Mouse (Mus musculus) limb, embryonic 14.5 days (tissue): ENCODE measurements around the gene Shb. TPM values are rescaled to one million over a fixed set of nuclear protein-coding genes. Genes with fewer than 3 reads are reported as not detected.

Experiments
- ATAC-seq: fragments of 200-750 bp; cut with Nextera tagmentation; 2 replicates; pipeline ENCODE4 v1.8.0; 2017; ENCODE audit warnings: low read depth, moderate number of reproducible peaks, moderate TSS enrichment; ENCODE audit not compliant: low FRiP score
- DNase-seq: peaks from one replicate; pipeline ENCODE4 v3.0.0-alpha.2; 2015; ENCODE audit warnings: low spot score
- H3K27ac ChIP-seq: fragments of 300-500 bp; sonication (generic); replicated peaks from 2 replicates; pipeline ENCODE4 v1.5.1; 2014; ENCODE audit warnings: low read depth, mild to moderate bottlenecking, low read length, moderate library complexity, mixed read lengths
- H3K27me3 ChIP-seq: fragments of 300-500 bp; sonication (generic); 2 replicates; pipeline ENCODE4 v1.6.1; 2014; ENCODE audit warnings: low read length, mixed read lengths; ENCODE audit not compliant: control insufficient read depth, insufficient read depth
- H3K36me3 ChIP-seq: fragments of 300-500 bp; sonication (generic); 2 replicates; pipeline ENCODE4 v1.6.1; 2014; ENCODE audit warnings: mild to moderate bottlenecking, low read length, moderate library complexity, mixed read lengths; ENCODE audit not compliant: control insufficient read depth, insufficient read depth
- H3K4me1 ChIP-seq: fragments of 300-500 bp; sonication (generic); 2 replicates; pipeline ENCODE4 v1.6.1; 2014; ENCODE audit warnings: antibody characterized with exemption, low read length, mixed read lengths; ENCODE audit not compliant: control insufficient read depth, insufficient read depth
- H3K4me2 ChIP-seq: fragments of 300-500 bp; sonication (generic); replicated peaks from 2 replicates; pipeline ENCODE4 v1.6.1; 2014; ENCODE audit warnings: low read depth, mild to moderate bottlenecking, low read length, moderate library complexity; ENCODE audit not compliant: severe bottlenecking
- H3K4me3 ChIP-seq: fragments of 300-500 bp; sonication (generic); replicated peaks from 2 replicates; pipeline ENCODE4 v1.5.1; 2014; ENCODE audit warnings: low read length
- H3K9ac ChIP-seq: fragments of 300-500 bp; sonication (generic); 2 replicates; pipeline ENCODE4 v1.6.1; 2014; ENCODE audit warnings: mild to moderate bottlenecking, low read depth, low read length, moderate library complexity; ENCODE audit not compliant: severe bottlenecking
- H3K9me3 ChIP-seq: fragments of 300-500 bp; sonication (generic); 2 replicates; pipeline ENCODE4 v1.6.1; 2016; ENCODE audit warnings: low read length; ENCODE audit not compliant: control insufficient read depth
- POLR2A ChIP-seq: fragments of 200-500 bp; IDR thresholded peaks from 2 replicates; pipeline ENCODE4 v1.8.0; 2012; ENCODE audit warnings: inconsistent platforms, mild to moderate bottlenecking, moderate library complexity, borderline replicate concordance; ENCODE audit not compliant: insufficient read depth, insufficient read length; ENCODE audit errors: extremely low read depth
- WGBS: fragments of 180-500 bp; shearing (Covaris S2); extraction: QIAGEN DNeasy Blood & Tissue Kit; methylation state at CpG from one replicate; pipeline ENCODE4 v1.1.7; 2014; 5-methylcytosine and 5-hydroxymethylcytosine counted together
- polyA plus RNA-seq, 2 experiments: library from polyadenylated mRNA; depleted of rRNA in 1 of 2; stranded (reverse) in 1 of 2; unstranded in 1 of 2; fragments of >200 nt; fragmentation: Nextera tagmentation in 1 of 2; extraction: Ambion mirVana in 1 of 2; gene quantifications; 2 replicates each; pipeline versions ENCODE4 v1.2.1 to v1.2.3; 2012 to 2014

The Shb gene
- polyA plus RNA-seq, 2 experiments, result 10.6 to 19.0 TPM

DNA sequence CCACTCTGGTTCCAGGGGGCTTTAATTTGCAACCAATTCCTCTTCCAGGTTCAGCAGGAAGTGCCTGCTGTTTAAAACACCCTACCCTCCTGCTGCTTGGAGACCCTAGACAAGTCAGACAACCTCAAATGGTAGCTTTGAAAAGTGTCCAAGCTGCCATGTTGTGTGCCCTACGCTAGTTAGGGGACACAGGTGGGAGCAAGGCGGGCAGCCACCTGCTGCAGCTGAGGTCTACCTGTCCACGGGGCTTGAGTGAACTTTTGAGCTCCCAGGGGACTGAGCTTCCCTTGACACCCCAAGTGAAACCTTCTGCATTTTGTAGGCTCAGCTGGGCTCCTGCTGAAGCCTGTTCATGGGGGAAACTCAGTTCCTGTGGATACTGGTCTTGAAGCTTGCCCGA lies 58.1 kb downstream of the Shb start:
- no peak overlapping the region for H3K4me3 ChIP-seq
- no peak overlapping the region for H3K4me2 ChIP-seq
- DNase-seq (no peak), ATAC-seq (no peak)
- no peaks in the 10 kb centered on the region for H3K27me3 ChIP-seq
- H3K27ac ChIP-seq, result no peak overlapping the region
- H3K36me3 ChIP-seq, result no peaks in the 10 kb centered on the region
- no peak overlapping the region for H3K9ac ChIP-seq
- H3K4me1 ChIP-seq, result peaks cover 55% of the 10 kb centered on the region
- no peaks in the 10 kb centered on the region for H3K9me3 ChIP-seq
- 79% methylated on average over 4 of the region's 4 CpGs for WGBS
- TF ChIP-seq POLR2A, result no peak

GRCm38 (mm10) chr4:45473129-45473528 lies 59.1 kb downstream of the Shb start:
- no peaks in the 10 kb centered on the region for H3K27me3 ChIP-seq
- peak; percentile 86 for ATAC-seq
- no peak overlapping the region for H3K9ac ChIP-seq
- DNase-seq, result peak; percentile 89
- no peaks in the 10 kb centered on the region for H3K9me3 ChIP-seq
- peaks cover 47% of the 10 kb centered on the region for H3K4me1 ChIP-seq
- H3K4me2 ChIP-seq, result peak overlapping the region; percentile 8; the same call in 1 of the 2 replicates
- 0 out of 2 replicates have a peak overlapping the region, but pooled peaks have one; percentile 33 for H3K27ac ChIP-seq
- no peaks in the 10 kb centered on the region for H3K36me3 ChIP-seq
- no peak for TF ChIP-seq POLR2A
- 21% methylated on average over 11 of the region's 11 CpGs for WGBS
- no peak overlapping the region for H3K4me3 ChIP-seq

DNA sequence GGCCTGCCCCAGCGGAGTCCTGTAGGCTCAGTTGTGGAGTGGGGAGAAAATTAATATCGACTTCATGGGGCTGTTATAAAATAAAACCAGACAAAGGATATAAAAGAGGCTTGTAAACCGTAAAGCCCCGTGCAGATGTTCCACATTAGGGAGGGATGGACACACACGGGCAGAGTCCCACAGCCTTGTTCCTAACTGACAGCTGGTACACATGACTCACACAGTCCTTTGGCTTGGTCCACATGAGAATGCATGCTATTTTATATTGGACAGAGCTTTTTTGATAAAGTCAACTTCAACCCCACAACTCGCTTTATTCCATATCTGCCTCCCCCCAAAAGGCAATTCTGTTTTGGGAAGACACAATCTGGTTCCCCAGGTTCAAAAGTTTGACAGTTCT lies 59.6 kb downstream of the Shb start:
- no peak for TF ChIP-seq POLR2A
- H3K4me3 ChIP-seq, result no peak overlapping the region
- H3K27ac ChIP-seq, result 0 out of 2 replicates have a peak overlapping the region, but pooled peaks have one; percentile 33
- H3K27me3 ChIP-seq, result no peaks in the 10 kb centered on the region
- no peaks in the 10 kb centered on the region for H3K36me3 ChIP-seq
- 25% methylated on average over 6 of the region's 6 CpGs for WGBS
- H3K9ac ChIP-seq, result no peak overlapping the region
- peak; percentile 84 for ATAC-seq
- peaks cover 45% of the 10 kb centered on the region for H3K4me1 ChIP-seq
- H3K4me2 ChIP-seq, result peak overlapping the region; percentile 8; the same call in 1 of the 2 replicates
- peak; percentile 51 for DNase-seq
- H3K9me3 ChIP-seq, result no peaks in the 10 kb centered on the region

DNA sequence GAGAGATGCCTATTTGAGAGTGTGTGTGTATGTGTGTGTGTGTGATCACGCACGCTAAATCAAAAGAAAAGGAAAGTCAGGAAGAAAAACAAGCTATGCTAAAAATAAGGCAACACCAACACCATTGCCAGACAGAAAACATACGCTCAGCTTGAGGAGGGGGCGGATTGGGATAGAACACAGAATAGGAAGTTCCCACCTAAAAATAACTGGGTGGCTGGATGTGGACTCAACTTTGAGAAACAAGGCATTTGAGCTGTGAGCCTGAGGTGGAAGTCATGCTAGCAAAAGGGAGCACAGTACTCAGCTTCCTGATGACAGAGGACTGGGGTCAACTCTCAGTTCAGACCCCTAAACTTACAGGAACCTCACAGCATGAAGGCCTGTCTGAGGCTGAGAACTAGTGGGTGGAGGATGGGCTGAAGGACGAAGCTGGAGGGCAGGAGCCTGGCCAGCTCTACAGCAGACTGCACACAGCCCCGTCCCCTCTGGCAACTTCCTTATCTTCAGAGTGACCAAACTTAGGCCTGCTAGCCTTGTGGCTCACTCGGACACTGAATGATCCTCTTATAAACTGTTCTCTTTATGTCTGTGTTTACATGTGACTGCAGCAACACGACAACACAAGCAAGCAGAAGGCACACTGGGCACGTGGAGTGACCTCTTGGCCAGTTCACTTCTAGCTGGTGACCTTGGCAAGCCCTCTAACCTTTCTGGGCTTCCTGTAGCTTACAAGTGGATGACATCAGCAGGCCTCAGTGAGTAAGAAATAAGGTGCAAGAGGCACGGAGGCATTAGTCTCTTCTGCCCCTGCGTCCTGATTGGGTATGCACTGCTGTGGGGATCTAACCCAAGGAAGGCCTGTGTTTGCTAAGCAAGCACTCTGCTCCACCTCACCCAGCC lies 60.4 kb downstream of the Shb start:
- no peak for TF ChIP-seq POLR2A
- peaks cover 39% of the 10 kb centered on the region for H3K4me1 ChIP-seq
- H3K4me3 ChIP-seq, result no peak overlapping the region
- H3K36me3 ChIP-seq, result no peaks in the 10 kb centered on the region
- ATAC-seq, result no peak
- DNase-seq, result no peak
- no peaks in the 10 kb centered on the region for H3K9me3 ChIP-seq
- H3K4me2 ChIP-seq, result peak overlapping the region; percentile 8; the same call in 1 of the 2 replicates
- WGBS, result 51% methylated on average over 11 of the region's 11 CpGs
- no peak overlapping the region for H3K9ac ChIP-seq
- H3K27ac ChIP-seq, result no peak overlapping the region
- H3K27me3 ChIP-seq, result no peaks in the 10 kb centered on the region

- WGBS, result 56% methylated on average over 6 of the region's 6 CpGs
- peaks cover 42% of the 10 kb centered on the region for H3K4me1 ChIP-seq
- H3K36me3 ChIP-seq, result no peaks in the 10 kb centered on the region
- H3K4me3 ChIP-seq, result no peak overlapping the region
- no peak overlapping the region for H3K9ac ChIP-seq
- no peak for TF ChIP-seq POLR2A
- H3K9me3 ChIP-seq, result no peaks in the 10 kb centered on the region
- no peak for DNase-seq
- H3K4me2 ChIP-seq, result no peak overlapping the region
- no peak for ATAC-seq
- H3K27ac ChIP-seq, result no peak overlapping the region
- H3K27me3 ChIP-seq, result no peaks in the 10 kb centered on the region
Measured at GRCm38 (mm10) chr4:45469057-45469456, 63.2 kb downstream of the Shb start.
